Mouse (Mus musculus) gastrocnemius, postnatal 36 days (tissue): ENCODE measurements around the gene Prpf19. TPM values are rescaled to one million over a fixed set of nuclear protein-coding genes. Genes with fewer than 3 reads are reported as not detected.
A peak's percentile ranks its signal among the peaks of the same experiment; 100 is the strongest.

ENCODE experiments used
- DNase-seq, 2 experiments: peaks; one replicate each; pipeline ENCODE4 v3.0.0; 2022
- intact Hi-C: fragments of 180-260 bp; cut with DNase I; formaldehyde crosslinking; loops from one replicate; pipeline ENCODE4 v1.15.1; 2025
- total RNA-seq, 2 experiments: library from RNA; stranded (reverse); gene quantifications; 2 replicates each; pipeline ENCODE4 v1.2.3; 2021

The Prpf19 gene
- total RNA-seq, 2 experiments from 2014 or later = 140 to 166 TPM

DNA sequence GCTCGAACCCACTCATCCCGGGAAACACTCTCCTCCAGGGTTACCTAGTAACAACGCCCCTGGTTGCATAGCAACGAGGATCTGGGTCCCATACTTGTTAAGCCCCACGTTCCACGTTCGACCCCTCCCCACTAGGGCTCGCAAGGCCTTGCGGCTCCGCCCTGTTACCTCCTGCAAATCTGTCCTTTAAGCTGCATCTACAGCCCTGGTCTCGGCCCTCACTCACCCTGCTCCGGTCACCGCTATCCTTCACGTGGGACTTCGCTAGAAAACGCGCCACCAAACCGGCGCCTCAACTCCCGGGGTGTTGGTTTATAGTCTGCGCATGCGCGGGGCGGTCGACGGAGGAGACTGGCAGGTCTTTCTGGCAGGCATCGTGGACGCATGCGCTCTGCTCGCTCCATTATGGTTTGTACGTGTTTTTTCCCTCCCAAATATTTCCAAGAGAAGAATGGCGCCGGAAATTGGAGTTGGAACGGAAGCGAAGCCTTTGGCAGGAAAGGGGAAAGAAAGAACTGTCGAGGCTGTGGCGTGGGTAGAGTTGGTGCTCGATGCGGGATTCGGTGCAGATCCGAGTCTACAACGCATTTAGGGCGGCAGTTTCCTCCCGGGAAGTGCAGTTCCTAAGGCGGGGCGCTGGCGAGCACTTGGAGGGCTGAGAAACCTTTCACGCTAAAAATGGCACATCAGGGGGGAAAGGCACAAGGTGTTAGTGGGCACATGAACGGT, 13.4 kb upstream of the Prpf19 start, which contains the start of gene Tmem109:
TSS of gene Tmem109 (minus strand) at position 576 of the 729 bp plus-strand sequence.
- intact Hi-C loops = loop anchor here (2.0 kb wide), 2 partner anchors 13 to 71 kb away; partner anchors contain the start of gene Prpf19
- peak; percentile 85 to 92 for DNase-seq

DNA sequence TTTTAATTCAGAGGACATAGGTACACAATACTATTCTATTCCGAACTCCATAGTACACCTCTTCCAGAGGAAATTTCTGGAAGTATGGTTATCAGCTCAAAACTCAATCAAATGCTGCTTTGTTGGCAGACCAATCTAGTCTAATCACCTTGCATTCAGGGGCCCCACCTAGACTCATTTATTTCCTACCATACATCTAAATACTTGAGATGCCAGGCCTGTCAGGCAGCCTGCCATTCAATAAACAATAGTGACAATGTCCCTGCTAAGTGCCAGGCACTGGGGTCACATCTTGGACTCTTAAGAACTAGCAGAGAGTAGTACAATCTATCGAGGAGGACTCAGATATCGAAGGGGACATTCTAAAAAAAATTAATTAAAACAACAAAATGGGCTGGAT, 2.8 kb upstream of the Prpf19 start:
- intact Hi-C loops = no loop called here
- no peak for DNase-seq

DNA sequence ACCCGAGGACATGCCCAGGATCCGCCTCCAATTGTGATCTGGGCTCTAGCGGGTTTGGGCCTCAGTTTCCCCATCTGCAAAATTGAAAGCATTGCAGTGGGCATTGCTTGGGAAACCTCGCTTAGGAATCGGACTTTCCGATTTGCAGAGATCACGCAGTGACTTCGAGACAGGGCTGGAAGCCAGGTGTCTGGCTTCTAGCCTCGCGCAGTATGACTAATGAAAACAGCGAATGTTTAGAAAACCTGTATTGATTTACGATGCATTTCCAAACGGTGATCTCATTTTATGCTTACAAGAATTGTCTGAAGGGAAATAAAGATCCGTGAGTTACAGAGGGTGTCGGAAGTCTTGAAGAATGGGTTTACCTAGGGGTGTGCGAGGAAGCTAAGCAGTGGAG, 677 bp downstream of the Prpf19 start:
- intact Hi-C loops = loop anchor here (2.0 kb wide), 1 partner anchor 15 kb away; no protein-coding TSS in a partner anchor
- no peak for DNase-seq

DNA sequence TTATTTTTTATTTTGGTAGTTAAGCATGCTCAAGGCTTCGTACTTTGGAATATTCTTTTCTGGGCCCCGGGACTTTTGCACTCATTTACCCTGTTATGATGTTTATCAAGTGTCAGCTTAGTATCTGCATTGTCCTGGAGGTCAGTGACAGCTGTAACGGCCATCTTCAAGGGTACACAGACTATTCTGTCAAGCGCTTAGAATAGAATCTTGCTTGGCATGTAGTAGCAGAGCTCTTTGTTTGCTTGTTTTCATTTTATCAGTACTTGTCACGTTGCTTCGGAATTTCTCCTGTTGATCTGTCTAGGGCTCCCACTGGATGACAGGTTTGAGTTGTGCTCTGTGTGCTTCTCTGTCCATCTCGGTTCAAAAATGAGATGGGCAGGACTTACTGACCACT, 1.8 kb downstream of the Prpf19 start:
- intact Hi-C loops = no loop called here

DNA sequence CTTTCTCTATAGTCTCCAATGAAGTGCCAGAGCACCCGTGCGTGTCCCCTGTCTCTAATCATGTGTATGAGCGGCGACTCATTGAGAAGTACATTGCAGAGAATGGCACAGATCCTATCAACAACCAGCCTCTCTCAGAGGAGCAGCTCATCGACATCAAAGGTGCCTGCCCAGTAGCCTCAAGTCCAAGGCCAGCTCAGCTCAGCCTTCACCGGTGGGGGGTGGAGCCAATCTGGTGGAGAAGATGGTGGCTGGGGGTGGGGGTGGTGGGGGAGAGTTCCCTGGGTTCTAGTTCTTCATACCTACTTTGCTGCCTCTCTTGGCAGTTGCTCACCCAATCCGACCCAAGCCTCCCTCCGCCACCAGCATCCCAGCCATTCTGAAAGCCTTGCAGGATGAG, 2.5 kb downstream of the Prpf19 start:
- intact Hi-C loops = no loop called here
- no peak for DNase-seq

More for the DNA sequence above, 1.8 kb downstream of the Prpf19 start:
- DNase-seq = no peak

DNA sequence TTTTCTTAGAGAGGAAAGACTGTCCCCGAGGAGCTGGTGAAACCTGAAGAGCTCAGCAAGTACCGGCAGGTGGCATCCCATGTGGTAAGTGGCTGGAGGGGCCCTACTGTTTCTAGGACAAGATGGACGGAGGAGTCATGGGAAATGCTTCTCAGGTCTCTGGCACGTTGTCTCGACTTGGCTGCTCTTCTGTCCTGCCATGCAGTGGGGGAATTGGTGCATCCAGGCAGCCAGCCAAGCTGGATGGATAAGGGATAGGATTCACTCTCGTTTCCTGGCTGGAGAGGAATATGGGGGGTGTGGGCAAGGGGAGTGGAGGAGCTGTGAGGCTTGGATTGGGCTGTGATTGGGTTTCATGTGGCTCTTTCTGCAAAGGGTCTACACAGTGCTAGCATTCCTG, 5.3 kb downstream of the Prpf19 start:
- peak; percentile 38 to 46 for DNase-seq
- intact Hi-C loops = no loop called here

DNA sequence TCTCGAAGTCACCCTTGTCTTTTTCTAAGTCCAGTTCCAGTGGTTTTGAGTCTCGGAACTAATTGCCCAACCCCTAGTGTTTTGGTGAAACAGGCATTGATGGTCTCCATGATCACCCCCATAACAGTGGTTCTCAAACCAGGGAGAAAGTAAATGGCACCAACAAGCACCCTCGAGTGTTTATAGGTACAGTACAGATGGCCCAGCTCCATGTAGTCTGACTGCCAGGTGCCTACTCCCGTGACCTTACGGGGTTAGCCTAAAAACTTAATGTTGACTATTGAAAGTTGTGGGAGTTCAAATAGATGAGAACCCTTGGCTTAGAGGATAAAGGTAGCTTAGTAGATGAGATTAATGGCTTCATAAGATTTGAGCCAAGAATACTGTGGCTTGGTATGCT, 6.0 kb downstream of the Prpf19 start:
- no peak for DNase-seq
- intact Hi-C loops = no loop called here

DNA sequence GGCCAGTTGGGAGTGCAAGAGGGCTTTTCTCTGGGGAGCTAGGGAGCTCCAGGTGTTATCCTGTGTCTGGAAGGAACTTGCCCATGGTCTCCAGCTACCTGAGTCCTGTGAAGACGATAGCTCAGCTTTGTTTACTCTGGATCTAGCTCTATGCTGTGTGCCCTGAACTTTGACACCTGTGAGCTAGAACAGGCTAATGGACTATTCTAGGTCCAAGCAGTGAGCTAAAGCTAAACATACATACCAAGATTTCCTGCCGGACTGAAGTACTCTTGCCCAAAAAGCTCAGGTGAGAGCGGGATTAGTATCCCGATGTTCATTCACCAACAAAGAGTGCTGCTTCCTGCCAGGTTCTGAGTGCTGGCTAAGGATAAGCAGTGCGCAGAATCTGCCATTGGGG, 9.5 kb downstream of the Prpf19 start:
- intact Hi-C loops = no loop called here

DNA sequence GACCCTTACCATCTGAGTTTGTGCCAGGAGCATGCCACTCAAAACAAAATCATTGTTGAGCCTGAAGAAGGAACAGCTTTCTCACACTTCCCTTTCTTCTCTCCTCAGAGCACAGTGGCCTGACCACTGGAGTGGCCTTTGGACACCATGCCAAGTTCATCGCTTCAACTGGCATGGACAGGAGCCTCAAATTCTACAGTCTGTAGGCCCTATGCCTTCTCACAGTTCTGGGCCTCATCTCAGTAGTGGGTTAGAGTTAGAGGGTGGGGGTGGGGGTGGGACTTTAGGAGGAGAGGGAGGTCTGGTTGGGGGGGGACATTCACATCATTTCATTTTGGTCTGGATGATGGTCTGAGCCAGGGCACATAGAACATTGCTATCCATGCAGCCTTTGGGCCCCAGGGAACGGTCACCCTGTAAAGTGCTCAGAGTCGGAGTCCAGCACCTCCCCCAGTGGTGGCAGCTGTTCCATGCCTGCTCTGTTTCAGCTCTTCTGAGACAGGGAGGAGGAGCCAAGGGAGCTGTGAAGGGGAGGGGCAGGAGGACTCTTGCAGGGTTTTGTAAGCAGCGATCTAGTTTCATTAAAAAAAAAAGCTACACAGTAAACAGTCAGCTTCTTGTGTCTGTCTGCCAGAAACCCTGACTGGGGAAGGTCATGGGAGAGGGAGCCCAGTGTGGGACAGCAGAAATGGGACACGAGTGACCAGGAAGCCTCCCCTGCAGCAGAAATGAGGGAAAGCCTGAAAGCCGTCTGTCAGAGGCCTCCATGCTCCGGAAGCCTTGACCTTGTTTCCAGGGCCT, 10.1 kb downstream of the Prpf19 start:
- intact Hi-C loops = no loop called here
- DNase-seq = peak; percentile 50 to 69

More for the DNA sequence above, 9.5 kb downstream of the Prpf19 start:
- no peak for DNase-seq

DNA sequence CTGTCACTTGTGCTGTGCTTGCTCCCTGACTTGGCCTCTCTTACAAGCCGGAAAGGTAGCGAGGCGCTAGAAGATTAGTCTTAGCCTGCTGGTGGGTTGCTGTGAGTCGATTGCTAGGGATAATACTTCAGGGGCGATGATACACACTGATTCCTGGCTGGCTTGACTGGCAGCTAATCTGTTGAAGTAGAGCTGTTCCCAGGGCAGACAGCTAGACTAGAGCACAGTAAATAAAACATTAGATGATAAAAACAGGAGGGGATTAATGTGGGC, 10.6 kb downstream of the Prpf19 start:
- intact Hi-C loops = no loop called here
- no peak for DNase-seq

DNA sequence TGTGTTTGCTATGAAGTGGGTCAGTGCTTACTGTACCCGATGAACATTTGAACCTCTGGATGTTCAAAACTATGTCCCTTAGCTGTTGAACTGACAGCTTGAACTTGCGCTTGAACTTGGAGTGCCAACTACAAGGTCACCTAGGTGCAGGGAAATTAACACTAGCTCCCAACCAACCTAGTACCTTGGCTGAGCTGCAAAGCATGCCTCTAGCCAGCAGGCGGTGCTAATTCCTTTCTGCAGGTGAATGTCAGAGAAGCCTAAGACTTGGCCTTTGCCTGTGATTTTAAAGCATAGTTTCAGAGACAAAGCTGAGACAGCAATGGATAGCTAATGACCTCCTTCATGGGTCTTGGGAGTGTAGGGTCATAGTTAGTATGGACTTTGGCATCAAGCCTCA, 12.9 kb downstream of the Prpf19 start:
- intact Hi-C loops = no loop called here
- peak in 1 of 2 experiments; percentile 31 for DNase-seq

DNA sequence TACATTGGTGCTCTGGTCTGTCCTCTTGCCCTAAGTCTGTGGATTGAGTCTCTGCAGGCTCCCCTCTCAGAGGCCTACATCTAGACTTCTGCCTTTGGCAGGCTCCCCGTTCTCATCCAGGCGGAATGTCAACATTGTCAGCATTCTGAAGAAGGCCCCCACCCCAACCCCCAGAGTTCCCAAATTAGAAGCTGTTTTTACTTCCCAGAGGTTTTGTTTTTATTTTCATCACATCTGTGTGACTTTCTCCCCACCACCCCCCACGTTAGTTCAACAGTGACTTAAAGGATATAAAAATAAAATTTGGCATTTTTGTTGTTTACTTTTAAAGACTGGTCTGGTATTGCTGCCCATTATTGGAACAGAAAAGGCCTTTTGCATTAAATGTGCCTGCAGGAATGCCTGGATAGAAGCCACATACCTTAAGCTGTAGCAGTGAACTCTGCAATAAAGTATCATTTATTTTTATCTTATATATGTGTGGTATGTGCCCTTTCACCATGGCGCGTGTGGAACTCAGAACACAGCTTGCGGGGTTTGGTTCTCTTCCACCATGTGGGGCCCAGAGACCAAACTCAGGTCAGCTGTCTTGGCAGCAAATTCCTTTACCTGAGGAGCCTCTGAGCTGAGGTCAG, 14.2 kb downstream of the Prpf19 start:
- DNase-seq = no peak
- intact Hi-C loops = no loop called here

DNA sequence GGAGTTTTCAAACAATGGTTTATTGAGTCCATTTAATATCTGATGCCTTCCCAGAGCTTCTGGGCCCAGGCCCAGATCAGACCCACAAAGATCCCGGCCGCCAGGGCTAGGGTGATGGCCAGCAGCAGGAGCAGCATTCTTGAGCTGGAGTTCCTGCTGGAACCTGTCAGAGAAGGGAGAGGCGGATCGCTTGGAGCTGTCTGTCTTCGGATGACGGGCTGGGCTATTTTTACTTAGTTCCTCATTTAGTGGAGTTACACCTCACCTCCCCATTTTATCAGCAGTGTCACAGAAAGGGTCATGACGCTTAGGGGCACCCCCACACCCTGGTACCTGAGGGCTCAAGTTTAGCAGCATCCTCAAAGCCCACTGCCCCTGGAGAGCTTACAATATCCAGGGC, 19.3 kb downstream of the Prpf19 start:
- intact Hi-C loops = loop anchor here (5.0 kb wide), 2 partner anchors 33 to 48 kb away; partner anchors contain the start of gene Ccdc86

DNA sequence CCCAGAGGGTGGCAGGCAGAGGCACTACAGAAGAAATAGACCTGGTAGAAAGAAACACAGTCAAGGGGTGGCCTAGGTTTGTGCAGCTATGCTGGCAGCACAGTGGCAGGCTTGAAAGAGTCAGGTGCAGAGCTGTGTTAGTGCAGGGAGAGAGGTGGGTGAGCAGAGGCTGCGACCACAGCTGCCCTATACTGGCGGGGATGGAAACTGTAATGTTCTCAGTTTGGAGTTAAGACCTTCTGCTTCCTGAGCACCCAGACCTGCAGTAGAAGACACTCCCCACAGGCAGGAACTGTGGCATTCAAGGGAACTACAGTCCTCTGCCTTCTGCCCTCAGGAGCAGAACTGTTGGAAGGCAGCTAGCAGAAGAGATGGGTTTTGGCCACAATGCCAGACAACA, 19.8 kb downstream of the Prpf19 start:
- DNase-seq = no peak
- intact Hi-C loops = loop anchor here (5.0 kb wide), 2 partner anchors 32 to 47 kb away; partner anchors contain the start of gene Ccdc86

More for the DNA sequence above, 19.3 kb downstream of the Prpf19 start:
- no peak for DNase-seq

DNA sequence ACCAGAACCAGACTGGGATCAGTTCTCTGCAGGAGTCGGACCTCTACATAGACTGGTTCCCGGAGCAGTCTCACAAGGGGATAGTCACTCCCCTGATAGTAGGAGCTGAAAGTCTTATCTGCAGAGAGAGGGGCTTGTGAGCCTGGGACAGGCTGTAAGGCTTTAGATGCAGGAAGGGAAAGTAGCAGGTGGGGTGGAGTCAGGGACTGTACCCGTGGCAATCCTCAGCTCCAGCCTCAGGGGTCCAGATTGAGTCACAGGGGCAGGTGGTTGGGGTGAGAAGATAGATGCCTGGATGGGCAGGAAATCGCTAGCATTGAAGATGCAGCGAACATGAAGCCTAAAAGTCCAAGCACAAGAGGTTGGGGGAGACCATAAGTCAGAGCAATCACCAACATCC, 21.5 kb downstream of the Prpf19 start:
- intact Hi-C loops = no loop called here
- no peak for DNase-seq

DNA sequence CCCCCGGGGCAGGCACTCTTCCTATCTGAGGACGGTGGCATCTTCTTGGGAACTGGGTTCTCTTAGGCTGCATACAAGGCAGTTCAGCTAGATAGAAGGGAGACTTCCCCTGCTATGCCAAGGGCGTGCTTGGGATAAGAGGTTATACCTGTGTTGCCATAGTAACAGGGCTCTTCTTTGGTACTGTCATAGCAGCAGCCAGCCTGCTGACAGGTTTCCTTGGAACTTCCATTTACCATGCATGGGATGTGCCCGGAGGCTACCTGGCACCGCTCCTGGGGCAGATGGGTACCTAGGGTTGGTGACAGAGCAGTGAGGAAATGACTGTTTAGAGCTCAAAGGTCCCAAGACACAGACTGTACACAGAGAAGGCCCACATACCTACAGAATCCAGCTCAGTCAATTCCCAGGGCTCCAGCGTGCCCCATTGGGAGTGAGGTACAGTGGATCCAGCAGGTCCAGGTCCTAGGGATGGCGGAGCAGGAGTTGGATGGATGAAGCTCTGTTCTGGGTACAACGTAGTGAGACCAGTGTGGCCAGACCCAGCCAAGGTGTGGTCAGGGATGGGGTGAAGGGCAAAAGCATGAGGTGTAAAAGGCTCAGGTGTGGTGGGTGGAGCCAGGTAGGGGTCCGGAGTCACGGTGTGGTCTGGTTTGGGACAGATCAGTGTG, 23.4 kb downstream of the Prpf19 start:
- DNase-seq = no peak
- intact Hi-C loops = no loop called here

DNA sequence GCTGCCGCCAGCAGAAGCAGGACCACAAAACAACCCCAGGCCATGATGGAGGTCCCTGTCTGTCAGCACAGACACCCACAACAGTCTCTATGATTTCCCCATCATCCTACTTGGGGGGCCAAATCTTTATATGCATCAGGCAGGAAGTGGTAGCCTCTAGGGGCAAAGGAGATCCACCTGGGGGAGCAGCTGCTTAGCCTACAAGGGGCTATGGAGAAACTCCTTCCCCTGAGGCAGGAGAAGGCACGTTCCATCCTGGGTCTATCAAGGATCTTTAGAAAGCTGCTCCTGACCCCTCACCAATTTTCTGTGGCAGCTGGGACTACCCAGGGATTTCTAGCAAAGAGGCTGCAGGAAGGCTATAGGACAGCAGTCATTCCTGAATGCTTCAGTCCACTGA, 25.5 kb downstream of the Prpf19 start, which contains the start of gene Zp1:
TSS of gene Zp1 (minus strand) at position 101 of the 400 bp plus-strand sequence.
- DNase-seq = no peak
- intact Hi-C loops = no loop called here

DNA sequence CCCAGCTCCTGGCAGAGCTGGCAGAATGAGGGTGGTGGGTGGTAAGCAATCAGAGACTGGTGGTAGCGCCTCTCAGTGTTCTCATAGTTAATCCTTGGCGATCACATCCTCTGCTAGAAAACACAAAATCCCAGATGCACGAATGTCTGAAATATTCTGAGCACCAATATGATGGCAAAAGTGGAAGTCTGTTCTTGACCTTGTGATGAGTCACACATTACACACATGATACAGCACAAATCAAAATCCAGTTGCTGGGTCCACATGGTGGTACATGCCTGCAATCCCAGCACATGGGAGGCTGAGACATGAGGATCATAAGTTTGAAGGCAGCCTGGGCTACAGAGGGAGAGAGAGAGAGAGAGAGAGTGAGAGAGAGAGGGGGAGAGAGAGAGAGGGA, 26.0 kb downstream of the Prpf19 start:
- DNase-seq = no peak
- intact Hi-C loops = no loop called here

DNA sequence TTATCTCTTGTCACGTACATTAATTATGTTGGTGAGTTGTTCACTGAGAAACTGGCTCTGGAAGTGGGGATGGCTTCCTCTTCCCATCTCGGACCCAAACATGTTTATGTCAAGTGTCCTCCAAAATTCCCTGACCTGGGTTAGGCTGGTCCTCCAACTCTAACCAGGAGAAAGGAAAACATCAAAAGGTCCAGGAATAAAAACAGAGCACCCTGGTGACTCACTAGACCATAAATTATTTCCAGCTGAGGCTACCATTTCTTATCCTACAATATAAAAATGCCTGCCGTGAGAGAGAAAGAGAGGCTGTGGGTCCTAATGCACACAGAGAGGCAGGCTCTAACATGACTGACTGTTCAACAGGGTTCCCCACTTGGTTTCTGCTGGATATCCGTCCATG, 29.2 kb downstream of the Prpf19 start:
- no peak for DNase-seq
- intact Hi-C loops = no loop called here

DNA sequence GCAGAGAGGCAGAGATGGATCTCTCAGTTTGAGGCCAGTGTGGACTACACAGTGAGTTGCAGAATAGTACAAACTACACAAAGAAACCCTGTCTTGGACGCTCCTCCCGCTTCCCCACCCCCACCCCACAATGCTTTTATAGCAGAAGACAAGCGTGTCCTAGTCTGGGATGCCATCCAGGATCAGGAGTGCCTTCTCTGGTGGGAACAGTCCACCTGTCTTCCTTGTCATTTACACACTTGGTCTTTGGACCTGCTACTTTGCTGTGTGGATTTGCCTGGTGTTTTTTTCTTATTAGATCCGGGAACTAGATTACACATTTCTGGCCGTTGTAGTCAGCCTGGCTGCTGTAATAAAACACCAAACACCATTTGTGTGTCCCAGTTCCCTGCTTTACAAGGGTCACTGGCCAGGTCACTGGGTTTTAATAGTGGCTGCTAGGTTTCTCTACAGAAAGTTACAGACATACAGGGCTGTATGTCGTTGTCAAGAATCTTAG, 31.1 kb downstream of the Prpf19 start:
- intact Hi-C loops = no loop called here
- DNase-seq = no peak

DNA sequence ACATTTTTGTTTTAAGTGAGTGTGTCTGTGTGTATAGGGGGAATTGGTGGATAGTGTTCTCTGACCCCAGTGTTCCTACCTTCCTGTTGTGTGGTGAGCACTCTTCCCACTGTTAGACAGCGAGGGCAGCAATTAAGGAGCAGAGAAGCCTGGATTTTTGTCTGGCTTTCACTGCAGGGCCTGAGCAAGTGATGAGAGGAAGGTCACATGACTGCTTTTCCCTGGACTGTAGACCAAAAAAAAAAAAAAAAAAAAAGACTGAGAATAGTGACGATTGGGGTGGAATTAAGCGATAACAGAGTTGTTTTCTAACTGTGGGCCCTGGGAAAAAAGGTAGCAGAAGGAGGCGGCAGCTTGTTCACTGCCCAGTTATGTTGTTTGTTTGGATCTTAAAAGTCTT, 31.6 kb downstream of the Prpf19 start:
- DNase-seq = no peak
- intact Hi-C loops = no loop called here
